In the genomic region with DNA sequence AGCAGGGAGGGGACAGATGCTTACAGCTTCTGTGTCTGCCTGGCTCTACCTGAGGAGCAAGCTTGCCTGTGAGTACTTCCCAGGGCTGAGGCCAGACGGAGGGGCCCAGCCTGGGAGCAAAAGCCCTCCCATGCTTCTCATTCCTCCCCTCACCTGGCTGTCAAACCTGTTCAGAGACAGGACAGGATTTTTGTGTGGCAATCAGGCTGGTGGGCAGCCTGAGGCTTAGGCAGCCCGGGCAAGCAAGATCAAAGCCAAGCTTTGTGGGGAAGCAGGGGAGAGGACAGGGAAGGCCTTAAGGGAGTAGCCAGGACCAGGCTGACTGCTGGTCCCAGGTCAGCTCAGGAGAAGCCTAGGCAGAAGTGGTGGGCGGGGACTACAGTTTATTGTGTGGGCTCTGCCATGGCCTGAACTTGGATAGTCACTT, we compare ENCODE assay signal across 8 mouse cellular contexts. TPM values are rescaled to one million over a fixed set of nuclear protein-coding genes. Genes with fewer than 3 reads are reported as not detected.
DNase-seq lines count a peak whose midpoint lies in the region; ATAC-seq and TF ChIP-seq lines count a peak whose summit lies in the region.

No protein-coding gene starts in this region.

- no peak for ATAC-seq in hindbrain, embryonic 11.5 days (ENCODE audit: low FRiP score)
- peak; percentile 35; the same call in 1 of the 2 replicates for ATAC-seq in hindbrain, embryonic 15.5 days (ENCODE audit: low FRiP score, low read depth)
- no peak for ATAC-seq in midbrain, postnatal 0 days (ENCODE audit: low FRiP score)
- no peak for ATAC-seq in inflammation-experienced regulatory T-cells, adult 6 months

- no peak overlapping the region for H3K4me3 ChIP-seq in hindbrain, embryonic 10.5 days
- no peak overlapping the region for H3K4me3 ChIP-seq in hindbrain, embryonic 11.5 days (ENCODE audit: low read depth, low read length)
- H3K4me3 ChIP-seq in embryonic facial prominence, embryonic 10.5 days = no peak overlapping the region
- H3K4me3 ChIP-seq in hindbrain, embryonic 15.5 days = no peak overlapping the region
- H3K4me3 ChIP-seq in midbrain, postnatal 0 days (ENCODE audit: low read depth, low read length) = no peak overlapping the region

- no peak overlapping the region for H3K9ac ChIP-seq in hindbrain, embryonic 11.5 days (ENCODE audit: low read depth, low read length)
- no peak overlapping the region for H3K9ac ChIP-seq in hindbrain, embryonic 15.5 days
- H3K9ac ChIP-seq in midbrain, postnatal 0 days (replicated peaks; ENCODE audit: low read length, poor library complexity, severe bottlenecking) = 0 out of 2 replicates have a peak overlapping the region, but pooled peaks have one; percentile 13

- H3K36me3 ChIP-seq in hindbrain, embryonic 10.5 days = no peaks in the 10 kb centered on the region
- no peaks in the 10 kb centered on the region for H3K36me3 ChIP-seq in hindbrain, embryonic 11.5 days (ENCODE audit: control insufficient read depth, insufficient read depth, low read length)
- H3K36me3 ChIP-seq in embryonic facial prominence, embryonic 10.5 days (replicated peaks) = no peaks in the 10 kb centered on the region; the same call in 1 of the 2 replicates
- no peaks in the 10 kb centered on the region for H3K36me3 ChIP-seq in hindbrain, embryonic 15.5 days
- no peaks in the 10 kb centered on the region for H3K36me3 ChIP-seq in midbrain, postnatal 0 days (ENCODE audit: insufficient read depth, low read length)

- WGBS in hindbrain, embryonic 10.5 days = 51% methylated on average over 3 of the region's 3 CpGs
- 47% methylated on average over 3 of the region's 3 CpGs for WGBS in hindbrain, embryonic 11.5 days
- 52% methylated on average over 3 of the region's 3 CpGs for WGBS in embryonic facial prominence, embryonic 10.5 days
- 52% methylated on average over 3 of the region's 3 CpGs for WGBS in hindbrain, embryonic 15.5 days
- WGBS in midbrain, postnatal 0 days = 55% methylated on average over 3 of the region's 3 CpGs

- peaks cover 31% of the 10 kb centered on the region for H3K4me1 ChIP-seq in hindbrain, embryonic 10.5 days (replicated peaks)
- H3K4me1 ChIP-seq in hindbrain, embryonic 11.5 days (replicated peaks; ENCODE audit: control insufficient read depth, insufficient read depth, low read length) = no peaks in the 10 kb centered on the region
- peaks cover 35% of the 10 kb centered on the region for H3K4me1 ChIP-seq in embryonic facial prominence, embryonic 10.5 days
- peaks cover 16% of the 10 kb centered on the region for H3K4me1 ChIP-seq in hindbrain, embryonic 15.5 days (replicated peaks)
- no peaks in the 10 kb centered on the region for H3K4me1 ChIP-seq in midbrain, postnatal 0 days (ENCODE audit: insufficient read depth, low read length)

- no peak for TF ChIP-seq CTCF in midbrain, postnatal 0 days (IDR thresholded peaks at IDR 0.05)

- no peaks in the 10 kb centered on the region for H3K9me3 ChIP-seq in hindbrain, embryonic 10.5 days
- no peaks in the 10 kb centered on the region for H3K9me3 ChIP-seq in hindbrain, embryonic 11.5 days (ENCODE audit: control insufficient read depth, low read length)
- no peaks in the 10 kb centered on the region for H3K9me3 ChIP-seq in embryonic facial prominence, embryonic 10.5 days
- H3K9me3 ChIP-seq in hindbrain, embryonic 15.5 days = no peaks in the 10 kb centered on the region
- no peaks in the 10 kb centered on the region for H3K9me3 ChIP-seq in midbrain, postnatal 0 days (ENCODE audit: low read length)

- DNase-seq in hindbrain, embryonic 10.5 days (ENCODE audit: low spot score) = no peak
- DNase-seq in hindbrain, embryonic 11.5 days (ENCODE audit: low spot score) = no peak
- DNase-seq in embryonic facial prominence, embryonic 10.5 days (ENCODE audit: low spot score) = peak; percentile 51
- no peak for DNase-seq in midbrain, postnatal 0 days (ENCODE audit: low spot score)
- no peak for DNase-seq in thymus, postnatal 36 days
- no peak for DNase-seq in gastrocnemius, adult 18-20 months (ENCODE audit: low spot score)

- H3K27ac ChIP-seq in hindbrain, embryonic 10.5 days = peak overlapping the region; percentile 47
- H3K27ac ChIP-seq in hindbrain, embryonic 11.5 days (ENCODE audit: low read depth, low read length) = no peak overlapping the region
- H3K27ac ChIP-seq in embryonic facial prominence, embryonic 10.5 days (replicated peaks) = peak overlapping the region; percentile 60
- peak overlapping the region; percentile 81 for H3K27ac ChIP-seq in hindbrain, embryonic 15.5 days (replicated peaks)
- peak overlapping the region; percentile 43; the same call in 1 of the 2 replicates for H3K27ac ChIP-seq in midbrain, postnatal 0 days (ENCODE audit: low read depth, low read length)

- H3K4me2 ChIP-seq in hindbrain, embryonic 11.5 days (replicated peaks; ENCODE audit: low read depth, low read length) = no peak overlapping the region
- H3K4me2 ChIP-seq in hindbrain, embryonic 15.5 days = no peak overlapping the region
- H3K4me2 ChIP-seq in midbrain, postnatal 0 days (ENCODE audit: low read depth, low read length, poor library complexity, severe bottlenecking) = no peak overlapping the region; the same call in 1 of the 2 replicates

- no peaks in the 10 kb centered on the region for H3K27me3 ChIP-seq in hindbrain, embryonic 10.5 days (ENCODE audit: insufficient read depth, poor library complexity, severe bottlenecking)
- no peaks in the 10 kb centered on the region for H3K27me3 ChIP-seq in hindbrain, embryonic 11.5 days (ENCODE audit: control insufficient read depth, insufficient read depth, low read length)
- H3K27me3 ChIP-seq in embryonic facial prominence, embryonic 10.5 days (replicated peaks; ENCODE audit: low read depth, poor library complexity, severe bottlenecking) = no peaks in the 10 kb centered on the region; the same call in 1 of the 2 replicates
- no peaks in the 10 kb centered on the region for H3K27me3 ChIP-seq in hindbrain, embryonic 15.5 days
- no peaks in the 10 kb centered on the region for H3K27me3 ChIP-seq in midbrain, postnatal 0 days (ENCODE audit: insufficient read depth, low read length)

RNA-seq across cellular contexts. Expression of gene Wnt2b, which starts 32.7 kb away (rescaled TPM):
- 1.3 and 1.7 TPM in 2 replicates for polyA plus RNA-seq in hindbrain, embryonic 10.5 days (2016; fragmentation: Nextera tagmentation; extraction: Ambion mirVana)
- 1.8 and 2.1 TPM in 2 replicates for polyA plus RNA-seq in hindbrain, embryonic 11.5 days (2014; fragmentation: Nextera tagmentation; extraction: Ambion mirVana)
- polyA plus RNA-seq in embryonic facial prominence, embryonic 10.5 days (2016; fragmentation: Nextera tagmentation; extraction: Ambion mirVana) = 0.50 and 0.66 TPM in 2 replicates
- polyA plus RNA-seq in hindbrain, embryonic 15.5 days (2015; fragmentation: Nextera tagmentation; extraction: Ambion mirVana) = 1.1 and 1.2 TPM in 2 replicates
- total RNA-seq in midbrain, postnatal 0 days (2014; rRNA removed) = 2.2 and 3.2 TPM in 2 replicates
- 0.54 and 0.66 TPM in 2 replicates for polyA plus RNA-seq in midbrain, postnatal 0 days (2015; fragmentation: Nextera tagmentation; extraction: Ambion mirVana)
- polyA plus RNA-seq in inflammation-experienced regulatory T-cells, adult 6 months (2017; shearing (Covaris generic)) = under 1 TPM; 0.25 to 0.56 (median 0.55) TPM
- under 1 TPM; 0.21 to 0.31 TPM for total RNA-seq in gastrocnemius, adult 18-20 months (2021)

RNA-seq across cellular contexts. Expression of gene Cttnbp2nl, which starts 58.5 kb away (rescaled TPM):
- 41.3 and 41.8 TPM in 2 replicates for polyA plus RNA-seq in hindbrain, embryonic 10.5 days (2016; fragmentation: Nextera tagmentation; extraction: Ambion mirVana)
- 46.7 and 52.3 TPM in 2 replicates for polyA plus RNA-seq in hindbrain, embryonic 11.5 days (2014; fragmentation: Nextera tagmentation; extraction: Ambion mirVana)
- polyA plus RNA-seq in embryonic facial prominence, embryonic 10.5 days (2016; fragmentation: Nextera tagmentation; extraction: Ambion mirVana) = 51.2 and 52.4 TPM in 2 replicates
- 47.4 and 50.6 TPM in 2 replicates for polyA plus RNA-seq in hindbrain, embryonic 15.5 days (2015; fragmentation: Nextera tagmentation; extraction: Ambion mirVana)
- 34.1 and 36.7 TPM in 2 replicates for total RNA-seq in midbrain, postnatal 0 days (2014; rRNA removed)
- polyA plus RNA-seq in midbrain, postnatal 0 days (2015; fragmentation: Nextera tagmentation; extraction: Ambion mirVana) = 41.9 and 45.7 TPM in 2 replicates
- under 1 TPM in 1 of 3 experiments, not detected in 2; 0.29 TPM for polyA plus RNA-seq in inflammation-experienced regulatory T-cells, adult 6 months (2017; shearing (Covaris generic))
- 1 to 10 TPM; 5.8 to 6.3 TPM for total RNA-seq in gastrocnemius, adult 18-20 months (2021)

Comparison
In these comparisons a context has a peak if more than half of its experiments do, and no peak if none do; other contexts are left out.
1. RNA of gene Cttnbp2nl, which starts 58.5 kb away (polyA plus RNA-seq): 51.2 to 52.4 TPM in embryonic facial prominence, embryonic 10.5 days, 47.4 to 50.6 TPM in hindbrain, embryonic 15.5 days, 46.7 to 52.3 TPM in hindbrain, embryonic 11.5 days, 41.9 to 45.7 TPM in midbrain, postnatal 0 days and 41.3 to 41.8 TPM in hindbrain, embryonic 10.5 days; 0.29 TPM in inflammation-experienced regulatory T-cells, adult 6 months; every median in the first group is over 10 times any median in the second.